Mouse (Mus musculus): ENCODE measurements around the gene Fam172a. TPM values are rescaled to one million over a fixed set of nuclear protein-coding genes. Genes with fewer than 3 reads are reported as not detected.

The Fam172a gene
- polyA plus RNA-seq, 1 experiment from 2014 or later: 36.9 TPM

DNA sequence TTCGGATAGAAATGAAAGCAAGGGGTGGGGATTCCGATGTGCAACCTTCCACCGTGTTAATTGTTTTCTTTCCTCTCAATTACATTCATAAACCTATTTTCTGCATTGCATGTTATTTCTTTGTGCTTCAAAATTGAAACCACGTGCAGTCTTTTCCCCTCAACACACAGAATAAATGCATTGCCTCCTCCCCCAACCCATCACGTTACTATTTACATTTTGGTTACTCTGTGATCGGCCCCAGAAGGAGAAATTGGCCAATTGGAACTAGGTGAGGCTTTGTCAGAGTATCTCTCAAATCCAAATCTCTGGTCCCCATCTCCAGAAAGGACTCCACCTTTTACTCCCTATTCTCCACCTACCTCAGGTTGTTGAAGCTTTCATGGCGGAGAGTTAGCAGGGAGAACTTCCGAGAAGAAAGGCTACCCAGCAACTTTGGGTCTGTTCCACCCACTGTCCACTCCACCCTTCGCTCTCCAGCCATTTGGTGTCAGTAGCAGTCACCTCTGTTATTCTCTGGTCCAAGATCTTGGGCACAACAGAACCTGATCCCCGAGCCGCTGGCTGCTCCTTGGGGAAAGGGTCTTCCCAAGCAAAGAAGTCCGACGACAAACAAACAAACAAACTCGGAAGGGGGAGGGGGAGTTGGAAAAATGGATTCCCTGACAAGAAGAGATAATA, 483.1 kb downstream of the Fam172a start:
- Histone ChIP-seq H3K9me3 (no peaks in the 10 kb centered on the region), H3K4me3 (no peak overlapping the region), H3K4me1 (peaks cover 52% of the 10 kb centered on the region), H3K4me2 (replicated peaks) (peak overlapping the region; percentile 80), H3K27me3 (replicated peaks) (0 out of 2 replicates have a peak, but pooled peaks cover 8% of the 10 kb centered on the region), H3K36me3 (peaks cover 12% of the 10 kb centered on the region; the same call in 1 of the 2 replicates), H3K9ac (no peak overlapping the region), H3K27ac (no peak overlapping the region)
- WGBS: 7% methylated on average over 14 of the region's 14 CpGs
- ATAC-seq (ENCODE audit: low FRiP score, low read depth): no peak

DNA sequence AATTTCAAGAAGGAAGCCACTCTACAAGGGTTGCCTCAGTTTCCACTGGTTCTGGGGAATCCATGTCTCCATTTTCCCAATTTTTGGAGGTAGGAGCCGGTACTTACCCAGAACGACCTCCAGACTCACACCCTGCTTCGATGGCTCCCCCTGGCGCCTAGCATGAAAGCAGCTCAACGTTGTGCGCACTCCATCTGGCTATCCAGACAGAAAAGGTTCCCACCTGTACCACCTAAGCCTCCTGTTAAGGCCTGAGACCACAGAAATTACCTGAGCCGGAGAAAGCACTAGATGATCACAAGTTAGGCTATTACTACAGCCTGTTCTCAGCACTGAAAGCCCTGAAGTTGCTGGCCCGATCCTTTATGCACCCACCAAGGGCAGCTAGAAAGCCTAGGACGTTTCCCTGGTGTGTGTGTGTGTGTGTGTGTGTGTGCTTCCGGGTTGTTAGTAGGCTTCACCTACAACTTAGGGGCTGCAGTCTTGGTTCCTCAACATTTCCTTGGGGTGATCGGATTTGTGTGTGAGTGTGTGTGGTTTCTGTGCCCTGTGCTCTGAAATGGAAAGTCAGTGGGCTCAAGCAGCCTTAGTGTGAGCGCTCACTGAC, 484.6 kb downstream of the Fam172a start:
- WGBS: 17% methylated on average over 12 of the region's 12 CpGs
- Histone ChIP-seq H3K36me3 (peaks cover 15% of the 10 kb centered on the region; the same call in 1 of the 2 replicates), H3K4me1 (peaks cover 56% of the 10 kb centered on the region), H3K27ac (no peak overlapping the region), H3K9me3 (no peaks in the 10 kb centered on the region), H3K4me2 (replicated peaks) (no peak overlapping the region), H3K4me3 (no peak overlapping the region), H3K27me3 (replicated peaks) (0 out of 2 replicates have a peak, but pooled peaks cover 8% of the 10 kb centered on the region), H3K9ac (no peak overlapping the region)
- ATAC-seq (ENCODE audit: low FRiP score, low read depth): no peak

DNA sequence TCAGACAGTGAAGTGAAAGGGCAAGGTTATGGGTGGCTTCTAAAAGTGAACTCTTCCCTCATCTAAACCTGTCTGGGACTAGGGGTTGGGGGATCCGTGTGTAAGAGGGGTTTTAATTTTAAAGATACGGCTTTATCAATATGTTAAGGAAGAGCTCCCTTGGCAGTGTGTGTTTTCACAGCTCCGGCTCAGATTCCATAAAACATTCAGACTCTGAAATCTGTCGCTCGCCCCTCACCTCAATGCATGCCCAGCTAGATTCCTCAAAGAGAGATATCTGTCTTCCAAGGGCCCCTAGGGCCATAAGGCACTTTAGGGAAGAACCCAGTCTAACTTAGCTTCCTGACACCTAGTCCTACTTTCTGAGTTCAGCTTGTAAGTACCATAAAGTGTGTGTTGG, 486.0 kb downstream of the Fam172a start:
- Histone ChIP-seq H3K27me3 (replicated peaks) (0 out of 2 replicates have a peak, but pooled peaks cover 8% of the 10 kb centered on the region), H3K9me3 (no peaks in the 10 kb centered on the region), H3K4me1 (peaks cover 54% of the 10 kb centered on the region), H3K9ac (no peak overlapping the region), H3K4me3 (no peak overlapping the region), H3K4me2 (replicated peaks) (no peak overlapping the region), H3K36me3 (peaks cover 17% of the 10 kb centered on the region; the same call in 1 of the 2 replicates), H3K27ac (no peak overlapping the region)
- no peak for ATAC-seq (ENCODE audit: low FRiP score, low read depth)
- WGBS: 36% methylated on average over 5 of the region's 5 CpGs

DNA sequence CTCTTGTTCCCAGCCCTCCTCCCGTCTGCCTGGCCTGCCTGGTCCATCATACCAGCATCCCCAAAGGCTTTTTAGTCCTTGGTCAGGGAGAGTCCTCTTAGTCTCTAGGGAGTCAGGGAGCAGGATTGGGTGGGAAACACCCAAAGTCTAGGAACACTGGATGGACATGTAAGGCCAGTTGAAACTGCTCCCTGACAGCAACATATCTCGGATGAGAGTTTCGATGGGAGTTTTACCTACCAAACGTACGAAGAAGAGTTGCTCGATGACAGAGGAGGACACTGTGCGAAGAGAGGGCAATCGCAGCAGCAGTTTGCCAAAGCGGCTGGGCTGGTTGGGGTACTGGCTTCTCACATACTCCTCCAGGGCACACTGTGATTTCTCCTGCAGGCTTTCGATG, 487.8 kb downstream of the Fam172a start:
- WGBS: 19% methylated on average over 10 of the region's 10 CpGs
- no peak overlapping the region for H3K4me3 ChIP-seq
- H3K27me3 ChIP-seq (replicated peaks): 0 out of 2 replicates have a peak, but pooled peaks cover 8% of the 10 kb centered on the region
- H3K36me3 ChIP-seq: peaks cover 18% of the 10 kb centered on the region; the same call in 1 of the 2 replicates
- peaks cover 48% of the 10 kb centered on the region for H3K4me1 ChIP-seq
- ATAC-seq (ENCODE audit: low FRiP score, low read depth): no peak
- peak overlapping the region; percentile 96 for H3K4me2 ChIP-seq (replicated peaks)
- H3K9ac ChIP-seq: 0 out of 2 replicates have a peak overlapping the region, but pooled peaks have one; percentile 5
- no peaks in the 10 kb centered on the region for H3K9me3 ChIP-seq
- no peak overlapping the region for H3K27ac ChIP-seq

DNA sequence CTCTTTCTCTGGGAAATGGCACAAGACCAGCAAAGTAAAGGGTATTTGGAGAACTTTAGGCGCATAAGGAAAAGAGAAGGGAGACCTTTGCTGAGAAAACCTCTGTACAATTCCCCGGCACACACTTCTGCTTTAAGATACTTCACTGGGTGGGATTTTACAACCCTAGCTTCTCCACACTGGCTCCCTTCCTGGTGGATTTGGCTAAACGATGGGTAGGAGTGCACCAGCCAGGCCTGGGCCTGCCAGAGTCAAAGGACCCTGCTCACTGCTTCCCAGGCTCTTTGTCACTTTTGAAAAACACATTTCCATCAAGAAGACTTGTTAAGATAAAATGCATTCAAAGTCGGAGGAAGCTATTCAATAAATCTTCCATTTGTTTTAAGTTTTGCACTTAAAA, 491.4 kb downstream of the Fam172a start:
- peak overlapping the region; percentile 74 for H3K4me3 ChIP-seq
- peaks cover 48% of the 10 kb centered on the region for H3K4me1 ChIP-seq
- H3K36me3 ChIP-seq: peaks cover 22% of the 10 kb centered on the region
- H3K9ac ChIP-seq: peak overlapping the region; percentile 97; the same call in 1 of the 2 replicates
- no peaks in the 10 kb centered on the region for H3K9me3 ChIP-seq
- no peak for ATAC-seq (ENCODE audit: low FRiP score, low read depth)
- H3K4me2 ChIP-seq (replicated peaks): peak overlapping the region; percentile 96
- no peaks in the 10 kb centered on the region for H3K27me3 ChIP-seq (replicated peaks)
- WGBS: 5% methylated on average over 4 of the region's 4 CpGs
- peak overlapping the region; percentile 33; the same call in 1 of the 2 replicates for H3K27ac ChIP-seq

DNA sequence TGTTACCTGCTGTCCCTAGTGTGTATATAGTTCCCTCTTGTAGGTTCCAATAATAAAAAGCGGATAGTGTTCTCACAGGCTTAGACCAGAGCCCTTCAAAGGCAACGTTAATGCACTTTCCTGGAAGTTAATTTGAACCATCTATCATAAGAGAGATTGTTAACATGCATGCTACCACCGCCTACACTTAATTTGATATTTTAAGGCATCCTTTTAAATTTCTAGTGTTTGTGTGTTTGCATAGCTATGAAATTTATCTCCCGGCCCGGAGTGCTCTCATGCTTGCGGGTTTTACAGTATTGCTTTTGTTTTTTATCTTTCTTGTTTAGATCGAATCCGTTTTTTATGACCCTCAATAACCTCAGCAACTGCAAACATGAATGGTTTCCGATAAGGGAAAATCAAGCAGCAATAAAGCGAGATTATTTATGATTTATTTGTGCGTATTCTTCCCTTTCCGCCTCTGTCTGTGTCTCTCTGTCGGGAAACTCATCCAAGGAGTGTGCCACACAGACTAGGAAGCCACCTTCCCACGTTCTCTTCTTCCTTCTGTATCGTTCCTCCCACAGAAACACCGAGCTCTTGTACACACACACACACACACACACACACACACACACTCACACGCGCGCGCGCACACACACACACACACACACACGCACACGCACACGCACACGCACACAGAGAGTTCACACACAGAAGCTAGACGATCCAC, 492.5 kb downstream of the Fam172a start:
- Histone ChIP-seq H3K9me3 (no peaks in the 10 kb centered on the region), H3K36me3 (peaks cover 18% of the 10 kb centered on the region), H3K4me1 (peaks cover 44% of the 10 kb centered on the region), H3K27me3 (replicated peaks) (no peaks in the 10 kb centered on the region), H3K4me3 (peak overlapping the region; percentile 74), H3K9ac (peak overlapping the region; percentile 97), H3K4me2 (replicated peaks) (peak overlapping the region; percentile 96), H3K27ac (peak overlapping the region; percentile 87)
- peak; percentile 0; the same call in 1 of the 2 replicates for ATAC-seq (ENCODE audit: low FRiP score, low read depth)
- WGBS: 3% methylated on average over 26 of the region's 26 CpGs

DNA sequence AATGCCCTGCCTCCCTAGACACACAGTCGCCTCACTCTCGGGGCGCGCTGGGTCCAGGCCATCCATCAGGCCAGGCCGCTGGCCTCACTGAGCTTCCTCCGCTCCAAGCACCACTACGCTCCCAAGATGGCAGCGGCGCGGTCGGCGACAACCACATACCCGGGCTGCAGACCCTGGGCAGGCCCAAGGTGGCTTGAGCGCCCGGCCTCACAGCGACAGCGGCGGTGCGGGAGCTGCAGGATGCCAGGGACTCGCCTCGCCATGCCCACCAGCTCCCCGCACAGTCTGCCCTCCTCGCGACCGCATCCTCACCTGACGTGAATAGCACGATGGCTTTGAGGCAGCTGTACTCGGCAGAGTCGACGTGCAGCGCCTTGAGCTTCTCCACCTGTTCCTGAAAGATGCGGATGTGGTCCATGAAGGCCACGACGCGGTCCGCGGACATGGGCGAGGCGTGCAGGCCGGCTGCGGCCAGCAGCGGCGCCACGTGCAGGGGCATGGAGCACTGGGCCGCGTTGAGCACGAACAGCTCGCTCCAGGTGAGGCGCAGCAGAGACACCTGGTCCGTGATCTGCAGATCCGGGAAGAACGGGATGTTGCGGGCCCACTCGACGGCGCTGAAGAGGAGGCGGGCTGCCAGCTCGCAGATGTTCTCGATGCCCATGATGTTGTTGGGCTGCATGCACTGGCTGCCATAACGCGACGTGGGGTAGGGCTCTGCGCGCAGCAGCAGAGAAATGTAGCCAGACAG, 493.2 kb downstream of the Fam172a start:
- ATAC-seq (ENCODE audit: low FRiP score, low read depth): peak; percentile 19
- H3K4me1 ChIP-seq: peaks cover 40% of the 10 kb centered on the region
- no peaks in the 10 kb centered on the region for H3K27me3 ChIP-seq (replicated peaks)
- H3K27ac ChIP-seq: peak overlapping the region; percentile 87
- WGBS: under 1% methylated on average over 64 of the region's 64 CpGs
- H3K4me2 ChIP-seq (replicated peaks): peak overlapping the region; percentile 96
- no peaks in the 10 kb centered on the region for H3K9me3 ChIP-seq
- peak overlapping the region; percentile 97 for H3K9ac ChIP-seq
- H3K4me3 ChIP-seq: peak overlapping the region; percentile 74
- peaks cover 13% of the 10 kb centered on the region for H3K36me3 ChIP-seq

DNA sequence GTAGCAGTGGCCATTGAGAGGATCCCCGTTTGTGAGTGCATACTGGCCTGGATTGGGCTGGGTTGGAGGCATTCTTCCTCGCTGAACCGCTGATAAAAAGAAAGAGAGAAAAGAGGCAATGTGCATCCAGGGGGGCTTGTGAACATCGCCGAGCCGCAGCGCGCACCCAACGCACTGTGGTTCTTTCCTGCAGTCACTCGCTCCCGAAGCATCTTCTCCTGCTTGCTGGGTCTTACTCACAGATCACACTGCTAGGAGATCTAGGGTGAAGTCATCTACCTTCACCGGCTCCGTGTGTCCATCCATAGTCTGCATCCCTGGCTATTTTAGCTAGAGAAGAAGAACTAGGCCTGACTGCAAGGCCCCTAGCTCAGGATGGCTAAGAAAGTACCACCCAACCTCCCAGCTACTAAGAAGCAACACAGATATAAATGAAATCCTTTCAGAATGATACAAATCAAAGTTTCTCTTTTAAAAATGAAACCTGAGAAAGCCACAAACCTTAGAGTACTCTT, 493.8 kb downstream of the Fam172a start:
- Histone ChIP-seq H3K9me3 (no peaks in the 10 kb centered on the region), H3K9ac (peak overlapping the region; percentile 97), H3K4me3 (peak overlapping the region; percentile 74), H3K27ac (peak overlapping the region; percentile 87), H3K4me2 (replicated peaks) (peak overlapping the region; percentile 96), H3K36me3 (peaks cover 13% of the 10 kb centered on the region), H3K4me1 (peaks cover 34% of the 10 kb centered on the region), H3K27me3 (replicated peaks) (no peaks in the 10 kb centered on the region)
- no peak for ATAC-seq (ENCODE audit: low FRiP score, low read depth)
- WGBS: 1% methylated on average over 13 of the region's 13 CpGs

DNA sequence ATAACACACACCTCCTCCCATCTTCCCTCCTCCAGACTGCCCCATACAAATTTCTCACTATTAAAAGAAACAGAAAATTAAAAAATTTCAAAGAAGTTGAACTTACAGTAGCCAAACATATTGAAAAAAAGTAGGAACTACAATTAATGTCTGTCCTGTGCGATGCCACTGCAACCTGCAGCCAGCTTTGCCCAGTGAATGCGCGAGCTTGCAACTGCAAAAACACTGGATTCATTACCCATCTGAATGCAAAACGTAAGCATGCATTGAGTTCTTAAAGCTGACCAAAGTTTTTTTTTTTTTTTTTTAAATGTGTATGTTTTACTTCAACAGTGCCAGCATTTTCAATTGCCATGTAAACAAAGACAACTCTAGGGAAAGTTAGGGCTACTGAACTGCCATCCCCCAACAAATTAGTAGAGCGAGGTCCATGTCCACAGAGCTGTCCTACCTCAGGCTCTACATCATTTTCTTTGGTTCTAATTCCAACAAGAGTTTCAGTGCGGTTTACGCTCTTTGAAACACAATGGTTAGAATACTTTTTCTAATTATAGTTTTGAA, 494.5 kb downstream of the Fam172a start:
- Histone ChIP-seq H3K4me2 (replicated peaks) (peak overlapping the region; percentile 96), H3K4me1 (peaks cover 27% of the 10 kb centered on the region), H3K9me3 (no peaks in the 10 kb centered on the region), H3K27ac (no peak overlapping the region), H3K27me3 (replicated peaks) (no peaks in the 10 kb centered on the region), H3K36me3 (peaks cover 11% of the 10 kb centered on the region), H3K4me3 (peak overlapping the region; percentile 74), H3K9ac (peak overlapping the region; percentile 97)
- ATAC-seq (ENCODE audit: low FRiP score, low read depth): no peak
- 6% methylated on average over 7 of the region's 7 CpGs for WGBS

DNA sequence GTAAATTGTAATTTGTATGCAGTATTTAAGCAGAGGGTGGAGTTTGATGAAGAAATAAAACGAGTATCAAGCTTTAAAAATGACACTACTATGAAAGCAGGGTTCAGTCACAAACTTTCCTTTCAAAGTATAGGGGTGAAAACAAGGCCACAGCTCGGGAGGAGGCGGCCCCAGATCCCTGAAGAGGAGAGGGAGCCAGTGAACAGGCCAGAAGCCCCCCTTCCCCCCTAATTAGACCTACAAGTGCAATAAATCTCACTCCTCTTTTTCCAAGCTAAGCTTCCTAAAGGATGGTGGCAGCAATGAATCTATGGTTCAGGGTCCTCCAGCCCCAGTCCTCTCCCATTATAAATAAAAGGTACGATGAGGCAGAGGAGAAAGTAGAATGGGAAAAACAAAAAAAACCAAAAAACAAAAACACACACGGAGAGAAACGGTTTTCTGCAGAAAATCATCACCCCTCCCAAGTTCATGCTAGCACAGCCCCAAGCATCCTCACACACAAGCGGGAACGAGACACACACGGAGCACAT, 495.5 kb downstream of the Fam172a start:
- H3K27me3 ChIP-seq (replicated peaks): no peaks in the 10 kb centered on the region
- peaks cover 17% of the 10 kb centered on the region for H3K4me1 ChIP-seq
- H3K36me3 ChIP-seq: peaks cover 8% of the 10 kb centered on the region
- H3K9ac ChIP-seq: peak overlapping the region; percentile 100
- WGBS: under 1% methylated on average over 9 of the region's 9 CpGs
- peak overlapping the region; percentile 100 for H3K27ac ChIP-seq
- H3K4me2 ChIP-seq (replicated peaks): peak overlapping the region; percentile 81
- no peaks in the 10 kb centered on the region for H3K9me3 ChIP-seq
- H3K4me3 ChIP-seq: peak overlapping the region; percentile 100
- ATAC-seq (ENCODE audit: low FRiP score, low read depth): peak; percentile 11

DNA sequence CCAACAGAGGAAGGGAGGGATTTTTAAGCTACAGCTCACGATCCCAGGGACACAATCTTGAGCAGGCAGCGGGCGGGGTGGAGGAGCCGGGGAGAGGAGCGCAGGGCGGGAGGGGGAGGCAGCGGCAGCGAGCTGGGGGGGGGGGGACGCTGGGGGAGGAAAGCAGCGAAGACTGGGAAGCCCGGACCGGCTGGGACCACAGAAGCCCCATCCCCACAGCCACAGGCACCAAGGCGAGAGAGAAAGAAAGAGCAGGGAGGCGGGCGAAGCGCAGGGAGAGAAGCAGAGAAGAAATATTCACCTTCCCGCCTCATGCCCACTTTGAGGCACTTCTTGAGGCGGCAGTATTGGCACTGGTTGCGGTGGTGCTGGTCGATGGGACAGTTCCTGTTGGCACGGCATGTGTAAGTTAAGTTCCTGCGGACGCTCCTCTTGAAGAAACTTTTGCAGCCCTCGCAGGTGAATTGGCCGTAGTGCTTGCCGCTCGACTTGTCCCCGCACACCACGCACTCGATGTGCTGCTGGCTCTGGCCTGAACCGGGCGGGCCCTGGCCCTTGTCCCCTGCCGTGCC, 496.1 kb downstream of the Fam172a start:
- peak overlapping the region; percentile 100 for H3K4me3 ChIP-seq
- no peak for ATAC-seq (ENCODE audit: low FRiP score, low read depth)

More for the DNA sequence above, 496.1 kb downstream of the Fam172a start:
- peak overlapping the region; percentile 81 for H3K4me2 ChIP-seq (replicated peaks)
- H3K27ac ChIP-seq: peak overlapping the region; percentile 100
- peak overlapping the region; percentile 100 for H3K9ac ChIP-seq
- H3K27me3 ChIP-seq (replicated peaks): no peaks in the 10 kb centered on the region
- under 1% methylated on average over 29 of the region's 33 CpGs for WGBS
- H3K36me3 ChIP-seq: peaks cover 8% of the 10 kb centered on the region
- peaks cover 14% of the 10 kb centered on the region for H3K4me1 ChIP-seq
- H3K9me3 ChIP-seq: no peaks in the 10 kb centered on the region
